Mouse (Mus musculus) hindbrain, embryonic 11.5 days (tissue): ENCODE measurements around the gene Habp2. TPM values are rescaled to one million over a fixed set of nuclear protein-coding genes. Genes with fewer than 3 reads are reported as not detected.

ENCODE experiments used
- ATAC-seq: fragments of 200-750 bp; cut with Nextera tagmentation; 2 replicates; pipeline ENCODE4 v1.8.0; 2017; ENCODE audit warnings: mild to moderate bottlenecking, moderate TSS enrichment, moderate library complexity; ENCODE audit not compliant: low FRiP score
- DNase-seq: peaks from one replicate; pipeline ENCODE4 v3.0.0-alpha.2; 2015; ENCODE audit warnings: low spot score
- H3K27ac ChIP-seq: fragments of 300-500 bp; sonication (generic); 2 replicates; pipeline ENCODE4 v1.5.1; 2014; ENCODE audit warnings: mild to moderate bottlenecking, low read depth, low read length
- H3K27me3 ChIP-seq: fragments of 300-500 bp; sonication (generic); 2 replicates; pipeline ENCODE4 v1.6.1; 2014; ENCODE audit warnings: mild to moderate bottlenecking, low read length, moderate library complexity, mixed read lengths; ENCODE audit not compliant: control insufficient read depth, insufficient read depth
- H3K36me3 ChIP-seq: fragments of 300-500 bp; sonication (generic); 2 replicates; pipeline ENCODE4 v1.6.1; 2014; ENCODE audit warnings: mild to moderate bottlenecking, low read length, moderate library complexity, mixed read lengths; ENCODE audit not compliant: control insufficient read depth, insufficient read depth
- H3K4me1 ChIP-seq: fragments of 300-500 bp; sonication (generic); replicated peaks from 2 replicates; pipeline ENCODE4 v1.6.1; 2014; ENCODE audit warnings: low read length, mixed read lengths; ENCODE audit not compliant: control insufficient read depth, insufficient read depth
- H3K4me2 ChIP-seq: fragments of 300-500 bp; sonication (generic); replicated peaks from 2 replicates; pipeline ENCODE4 v1.6.1; 2014; ENCODE audit warnings: mild to moderate bottlenecking, low read depth, low read length
- H3K4me3 ChIP-seq: fragments of 300-500 bp; sonication (generic); 2 replicates; pipeline ENCODE4 v1.5.1; 2014; ENCODE audit warnings: low read depth, low read length
- H3K9ac ChIP-seq: fragments of 300-500 bp; sonication (generic); 2 replicates; pipeline ENCODE4 v1.6.1; 2014; ENCODE audit warnings: low read depth, low read length
- H3K9me3 ChIP-seq: fragments of 300-500 bp; sonication (generic); 2 replicates; pipeline ENCODE4 v1.6.1; 2016; ENCODE audit warnings: low read length; ENCODE audit not compliant: control insufficient read depth
- WGBS: fragments of 180-500 bp; shearing (Covaris S2); extraction: QIAGEN DNeasy Blood & Tissue Kit; methylation state at CpG from one replicate; pipeline ENCODE4 v1.1.7; 2014; 5-methylcytosine and 5-hydroxymethylcytosine counted together
- polyA plus RNA-seq: library from polyadenylated mRNA; unstranded; fragments of >200 nt; fragmentation: Nextera tagmentation; extraction: Ambion mirVana; gene quantifications from 2 replicates; pipeline ENCODE4 v1.2.1, GENCODE M21; 2014

The Habp2 gene
- polyA plus RNA-seq, 1 experiment from 2014 or later, result not detected

- Histone ChIP-seq H3K4me3 (no peak overlapping the region), H3K27me3 (no peaks in the 10 kb centered on the region), H3K4me2 (no peak overlapping the region), H3K4me1 (no peaks in the 10 kb centered on the region), H3K9ac (no peak overlapping the region), H3K9me3 (no peaks in the 10 kb centered on the region), H3K27ac (no peak overlapping the region), H3K36me3 (no peaks in the 10 kb centered on the region)
- no peak for DNase-seq
- ATAC-seq, result no peak
- 79% methylated on average over 2 of the region's 2 CpGs for WGBS
Observed at GRCm38 (mm10) chr19:56358890-56359289, 72.0 kb downstream of the Habp2 start.

DNA sequence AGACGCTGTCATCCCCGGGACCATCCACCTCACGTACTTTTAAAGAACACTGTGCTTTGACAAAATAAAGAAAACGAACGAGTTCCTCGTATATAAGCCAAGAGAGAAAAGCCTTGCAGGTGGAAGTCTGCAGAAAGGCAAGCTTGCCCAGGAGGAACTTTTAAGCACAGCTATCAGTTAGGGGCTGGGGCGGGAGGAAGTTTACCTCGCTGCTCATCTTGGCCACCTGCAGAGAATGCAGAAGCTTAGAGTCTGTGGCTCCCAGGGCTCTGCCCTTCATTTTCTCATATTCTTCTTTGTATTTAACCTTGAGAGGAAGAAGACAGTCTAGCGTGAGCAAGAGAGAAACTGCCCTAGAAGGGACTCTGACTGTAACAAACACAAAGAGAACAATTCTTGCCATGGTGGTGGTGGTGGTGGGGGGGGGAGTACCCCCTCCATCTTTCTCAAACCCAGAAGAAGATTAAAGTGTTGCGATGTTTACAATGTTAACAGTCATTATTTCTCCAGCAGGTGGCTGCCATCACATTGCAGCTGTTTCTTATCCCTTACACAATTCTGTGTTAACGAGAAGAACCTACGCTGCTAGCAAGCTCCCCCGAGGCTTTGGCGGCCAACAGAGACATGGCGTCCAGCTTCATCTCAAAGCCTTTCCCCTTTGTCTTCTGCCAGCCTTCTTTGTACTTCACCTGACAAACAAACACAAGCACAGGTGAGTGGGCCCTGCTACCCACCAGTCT is 77.0 kb downstream of the Habp2 start:
- Histone ChIP-seq H3K36me3 (no peaks in the 10 kb centered on the region), H3K4me2 (no peak overlapping the region), H3K9ac (no peak overlapping the region), H3K27me3 (no peaks in the 10 kb centered on the region), H3K4me1 (no peaks in the 10 kb centered on the region), H3K27ac (no peak overlapping the region), H3K4me3 (no peak overlapping the region), H3K9me3 (no peaks in the 10 kb centered on the region)
- 78% methylated on average over 15 of the region's 15 CpGs for WGBS
- ATAC-seq (no peak), DNase-seq (no peak)

GRCm38 (mm10) chr19:56364563-56364962 is 77.6 kb downstream of the Habp2 start:
- no peak for ATAC-seq

GRCm38 (mm10) chr19:56366168-56366567 is 79.2 kb downstream of the Habp2 start:
- H3K4me1 ChIP-seq, result no peaks in the 10 kb centered on the region
- 81% methylated on average over 11 of the region's 11 CpGs for WGBS
- H3K9ac ChIP-seq, result no peak overlapping the region
- no peak overlapping the region for H3K27ac ChIP-seq
- H3K4me2 ChIP-seq, result no peak overlapping the region
- H3K36me3 ChIP-seq, result no peaks in the 10 kb centered on the region
- no peaks in the 10 kb centered on the region for H3K27me3 ChIP-seq
- ATAC-seq (no peak), DNase-seq (no peak)
- no peaks in the 10 kb centered on the region for H3K9me3 ChIP-seq
- H3K4me3 ChIP-seq, result no peak overlapping the region

More at GRCm38 (mm10) chr19:56364563-56364962, 77.6 kb downstream of the Habp2 start:
- DNase-seq, result no peak
- Histone ChIP-seq H3K4me2 (no peak overlapping the region), H3K27me3 (no peaks in the 10 kb centered on the region), H3K4me3 (no peak overlapping the region), H3K4me1 (no peaks in the 10 kb centered on the region), H3K27ac (no peak overlapping the region), H3K36me3 (no peaks in the 10 kb centered on the region), H3K9me3 (no peaks in the 10 kb centered on the region), H3K9ac (no peak overlapping the region)
- 89% methylated on average over 8 of the region's 8 CpGs for WGBS

DNA sequence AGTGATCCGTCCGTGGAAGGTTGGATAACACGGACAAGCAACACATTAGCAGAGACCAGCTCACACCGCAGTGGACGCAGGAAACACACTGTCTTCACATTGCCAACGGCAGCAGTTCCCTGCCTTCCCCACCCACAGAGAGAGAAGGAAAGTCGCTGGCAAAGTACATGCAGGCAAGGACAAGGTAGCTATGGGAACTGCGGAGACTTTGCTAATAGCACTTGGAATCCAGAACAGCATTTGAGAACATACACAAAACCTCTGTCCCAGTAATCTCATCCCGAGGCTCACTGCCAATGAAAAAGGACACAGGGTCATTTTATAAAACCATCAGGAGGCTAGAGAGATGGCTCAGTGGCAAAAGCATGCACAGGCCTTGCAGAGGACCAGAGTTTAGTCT is 79.7 kb downstream of the Habp2 start:
- H3K36me3 ChIP-seq, result no peaks in the 10 kb centered on the region
- H3K27me3 ChIP-seq, result no peaks in the 10 kb centered on the region
- H3K9me3 ChIP-seq, result no peaks in the 10 kb centered on the region
- no peak overlapping the region for H3K9ac ChIP-seq
- no peak overlapping the region for H3K4me3 ChIP-seq
- no peak overlapping the region for H3K27ac ChIP-seq
- DNase-seq (no peak), ATAC-seq (no peak)
- H3K4me1 ChIP-seq, result no peaks in the 10 kb centered on the region
- H3K4me2 ChIP-seq, result no peak overlapping the region
- WGBS, result 85% methylated on average over 9 of the region's 9 CpGs

DNA sequence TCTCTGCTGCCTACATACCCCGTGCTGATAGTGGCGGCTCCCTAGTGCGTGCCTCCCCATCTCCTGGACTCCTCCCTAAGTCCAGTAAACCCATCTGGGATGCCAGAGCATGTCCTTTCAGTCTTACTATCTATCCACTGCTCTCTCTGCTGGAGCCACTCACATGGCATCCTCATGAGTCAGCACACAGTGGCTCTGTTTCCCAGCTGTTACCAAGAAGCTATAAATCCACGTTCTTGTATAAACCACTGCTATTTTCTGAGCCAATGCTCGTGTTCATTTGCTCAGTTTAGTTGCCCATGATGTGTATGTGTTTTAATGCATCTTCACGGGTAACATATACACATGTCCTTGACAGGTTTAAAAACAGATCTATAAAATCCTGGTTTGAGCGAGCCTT is 80.8 kb downstream of the Habp2 start:
- H3K4me3 ChIP-seq, result no peak overlapping the region
- DNase-seq (no peak), ATAC-seq (no peak)
- no peak overlapping the region for H3K27ac ChIP-seq
- no peak overlapping the region for H3K4me2 ChIP-seq
- 92% methylated on average over 7 of the region's 7 CpGs for WGBS
- no peak overlapping the region for H3K9ac ChIP-seq
- no peaks in the 10 kb centered on the region for H3K9me3 ChIP-seq
- no peaks in the 10 kb centered on the region for H3K27me3 ChIP-seq
- no peaks in the 10 kb centered on the region for H3K4me1 ChIP-seq
- H3K36me3 ChIP-seq, result no peaks in the 10 kb centered on the region

DNA sequence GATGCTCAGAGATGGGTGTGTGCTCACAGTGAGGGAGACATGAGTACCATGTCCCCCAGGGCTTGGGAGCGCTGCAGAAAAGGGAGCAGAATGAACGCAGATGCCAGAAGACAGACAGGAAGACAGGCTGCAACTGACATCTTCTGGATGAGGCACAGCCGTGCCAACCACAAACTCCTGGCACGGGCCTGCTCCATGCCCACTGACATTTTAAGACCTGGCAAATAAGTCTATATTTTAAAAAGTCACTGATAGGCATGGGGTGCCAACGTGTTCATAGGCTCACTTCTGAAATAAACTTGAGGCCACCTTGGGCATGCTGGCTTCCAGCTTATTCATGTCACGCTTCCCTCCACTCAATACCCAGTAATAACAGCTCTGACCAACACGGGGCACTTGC is 82.0 kb downstream of the Habp2 start:
- H3K27ac ChIP-seq, result no peak overlapping the region
- no peak for ATAC-seq
- no peaks in the 10 kb centered on the region for H3K9me3 ChIP-seq
- no peak overlapping the region for H3K4me2 ChIP-seq
- H3K4me3 ChIP-seq, result no peak overlapping the region
- H3K27me3 ChIP-seq, result no peaks in the 10 kb centered on the region
- no peaks in the 10 kb centered on the region for H3K4me1 ChIP-seq
- H3K9ac ChIP-seq, result no peak overlapping the region
- 84% methylated on average over 7 of the region's 7 CpGs for WGBS
- no peaks in the 10 kb centered on the region for H3K36me3 ChIP-seq
- no peak for DNase-seq

Other genes with a start within 250 kb of the Habp2 start
- gene Nrap, start 102.9 kb downstream of the Habp2 start, polyA plus RNA-seq, result 0.15 and 0.22 TPM in 2 replicates
- 16.5 and 16.6 TPM in 2 replicates for gene Casp7, start 110.0 kb downstream of the Habp2 start, polyA plus RNA-seq
- 0.18 TPM in 1 of 2 replicates, not detected in the other for gene Plekhs1, start 174.5 kb downstream of the Habp2 start, polyA plus RNA-seq